Mouse (Mus musculus) layer of hippocampus, adult 11-12 months (tissue): Measurements from ENCODE around the gene Rpl27.
A peak's percentile ranks its signal among the peaks of the same experiment; 100 is the strongest.
"Not testable (repeated sequence)": the region's sequence is repeated elsewhere in the genome, so short reads cannot be mapped to it uniquely, and the experiment has no call there.

ENCODE experiments used
- DNase-seq: peaks from one replicate; pipeline ENCODE4 v3.0.0; 2022; ENCODE audit warnings: low spot score

Rpl27 gene

GRCm38 (mm10) chr11:101447786-101448185 lies 5.7 kb downstream of the Rpl27 start:
- no peak for DNase-seq

GRCm38 (mm10) chr11:101448274-101448746 lies 6.2 kb downstream of the Rpl27 start, which contains the start of gene Ifi35:
Ifi35 (plus strand) TSS chr11:101448407.
- peak; percentile 44 for DNase-seq

- DNase-seq, result no peak
These were observed 6.8 kb downstream of the Rpl27 start for GRCm38 (mm10) chr11:101448899-101449298.

GRCm38 (mm10) chr11:101449596-101449995 lies 7.5 kb downstream of the Rpl27 start:
- DNase-seq, result not testable (repeated sequence)

GRCm38 (mm10) chr11:101450394-101450793 lies 8.3 kb downstream of the Rpl27 start:
- DNase-seq, result no peak

- no peak for DNase-seq
These were observed 9.4 kb downstream of the Rpl27 start for GRCm38 (mm10) chr11:101451536-101451935.

GRCm38 (mm10) chr11:101452093-101452774 lies 10.1 kb downstream of the Rpl27 start:
- DNase-seq, result no peak

- no peak for DNase-seq
These were observed 12.6 kb downstream of the Rpl27 start for GRCm38 (mm10) chr11:101454702-101455101.

GRCm38 (mm10) chr11:101455627-101456026 lies 13.5 kb downstream of the Rpl27 start:
- DNase-seq, result no peak

- DNase-seq, result no peak
These were observed 15.5 kb downstream of the Rpl27 start for GRCm38 (mm10) chr11:101457631-101458030.

- no peak for DNase-seq
These were observed 16.1 kb downstream of the Rpl27 start for GRCm38 (mm10) chr11:101458217-101458616.

GRCm38 (mm10) chr11:101459716-101460115 lies 17.6 kb downstream of the Rpl27 start:
- DNase-seq, result no peak

GRCm38 (mm10) chr11:101460321-101460720 lies 18.2 kb downstream of the Rpl27 start:
- no peak for DNase-seq

- no peak for DNase-seq
These were observed 20.0 kb downstream of the Rpl27 start for GRCm38 (mm10) chr11:101462141-101462540.

GRCm38 (mm10) chr11:101462583-101463440 lies 20.7 kb downstream of the Rpl27 start:
- no peak for DNase-seq

GRCm38 (mm10) chr11:101464211-101465100 lies 22.4 kb downstream of the Rpl27 start, which contains the start of gene Rnd2:
Rnd2 (plus strand) TSS chr11:101464999.
- DNase-seq, result no peak

- DNase-seq, result peak; percentile 47
These were observed 23.2 kb downstream of the Rpl27 start for GRCm38 (mm10) chr11:101465101-101465868.

GRCm38 (mm10) chr11:101465869-101466551 lies 23.9 kb downstream of the Rpl27 start, which contains the start of gene Vat1:
Vat1 (minus strand) TSS chr11:101466230.
- DNase-seq, result peak; percentile 58

GRCm38 (mm10) chr11:101466552-101466950 lies 24.5 kb downstream of the Rpl27 start:
- DNase-seq, result not testable (repeated sequence)
